12 mouse cellular contexts compared by ENCODE assay signal in genomic region chr6:22423070-22423980, GRCm38 (mm10).
DNase-seq lines count a peak whose midpoint lies in the region; ATAC-seq lines count a peak whose summit lies in the region.
"Had no signal": no experiment of that assay in that cellular context is flagged by ENCODE, and none has a peak within 500 bp of the region (broad histone marks: within the 10 kb centered on the region; RNA-seq: fewer than 3 reads in every experiment).

No protein-coding gene starts in this region.

- peak; percentile 70 for ATAC-seq in forebrain, embryonic 14.5 days
- no peak; the same call in 1 of the 2 replicates for ATAC-seq in forebrain, embryonic 15.5 days (replicated peaks)
- peak; percentile 63 for ATAC-seq in megakaryocyte, adult 5-6 weeks (ENCODE audit: poor library complexity, severe bottlenecking)

- no peaks in the 10 kb centered on the region for H3K4me1 ChIP-seq in forebrain, embryonic 14.5 days (ENCODE audit: control insufficient read depth, insufficient read depth, low read length)
- H3K4me1 ChIP-seq in forebrain, embryonic 15.5 days, result no peaks in the 10 kb centered on the region
- H3K4me1 ChIP-seq: midbrain, embryonic 12.5 days had no signal

- 82% methylated on average over 9 of the region's 9 CpGs for WGBS in forebrain, embryonic 14.5 days
- WGBS in forebrain, embryonic 15.5 days, result 68% methylated on average over 9 of the region's 9 CpGs

- H3K27me3 ChIP-seq in forebrain, embryonic 14.5 days (replicated peaks; ENCODE audit: control insufficient read depth, insufficient read depth, low read length), result no peaks in the 10 kb centered on the region
- no peaks in the 10 kb centered on the region for H3K27me3 ChIP-seq in forebrain, embryonic 15.5 days
- H3K27me3 ChIP-seq: liver, embryonic 13.5 days; midbrain, embryonic 12.5 days had no signal

- no peak overlapping the region for H3K9ac ChIP-seq in forebrain, embryonic 14.5 days (ENCODE audit: low read length)
- no peak overlapping the region for H3K9ac ChIP-seq in forebrain, embryonic 15.5 days (replicated peaks)
- H3K9ac ChIP-seq: hindbrain, embryonic 14.5 days; liver, embryonic 13.5 days; midbrain, embryonic 12.5 days had no signal

- DNase-seq in forebrain, embryonic 14.5 days (ENCODE audit: low spot score), result peak; percentile 45
- peak; percentile 23 for DNase-seq in 416B (ENCODE audit: low read depth)
- peak; percentile 13 for DNase-seq in c-Kit-positive CD71-negative TER-119-negative erythroid progenitor cells, embryonic 14.5 days (ENCODE audit: low read depth)
- no peak for DNase-seq in layer of hippocampus, adult 8-10 months (ENCODE audit: low spot score in 2 of 2)
- no peak for DNase-seq in gastrocnemius, postnatal 25 days
- DNase-seq in kidney, adult 18-20 months, result no peak
- DNase-seq: layer of hippocampus, postnatal 36 days; liver, embryonic 13.5 days had no signal

- no peaks in the 10 kb centered on the region for H3K9me3 ChIP-seq in forebrain, embryonic 14.5 days (replicated peaks; ENCODE audit: control insufficient read depth, low read length)
- no peaks in the 10 kb centered on the region for H3K9me3 ChIP-seq in forebrain, embryonic 15.5 days
- H3K9me3 ChIP-seq: liver, embryonic 13.5 days; midbrain, embryonic 12.5 days had no signal

- no peak overlapping the region for H3K4me3 ChIP-seq in forebrain, embryonic 14.5 days (ENCODE audit: low read depth, low read length)
- H3K4me3 ChIP-seq in forebrain, embryonic 15.5 days, result no peak overlapping the region
- H3K4me3 ChIP-seq: liver, embryonic 13.5 days; midbrain, embryonic 12.5 days had no signal

- no peak overlapping the region for H3K27ac ChIP-seq in forebrain, embryonic 14.5 days (ENCODE audit: low read depth, low read length)
- H3K27ac ChIP-seq in forebrain, embryonic 15.5 days (replicated peaks), result no peak overlapping the region
- H3K27ac ChIP-seq: hindbrain, embryonic 14.5 days; liver, embryonic 13.5 days; midbrain, embryonic 12.5 days had no signal

- H3K4me2 ChIP-seq in forebrain, embryonic 14.5 days (ENCODE audit: low read length), result no peak overlapping the region
- no peak overlapping the region for H3K4me2 ChIP-seq in forebrain, embryonic 15.5 days (replicated peaks)
- H3K4me2 ChIP-seq: hindbrain, embryonic 14.5 days; liver, embryonic 13.5 days; midbrain, embryonic 12.5 days had no signal

- H3K36me3 ChIP-seq in forebrain, embryonic 14.5 days (ENCODE audit: control insufficient read depth, insufficient read depth, low read length), result no peaks in the 10 kb centered on the region
- no peaks in the 10 kb centered on the region for H3K36me3 ChIP-seq in forebrain, embryonic 15.5 days
- H3K36me3 ChIP-seq: liver, embryonic 13.5 days; midbrain, embryonic 12.5 days had no signal

Comparison
In these comparisons a context has a peak if more than half of its experiments do, and no peak if none do; other contexts are left out.
1. DNase-seq: peak in forebrain, embryonic 14.5 days (single experiment), 416B (single experiment) and c-Kit-positive CD71-negative TER-119-negative erythroid progenitor cells, embryonic 14.5 days (single experiment); none in layer of hippocampus, adult 8-10 months (0 of 2), gastrocnemius, postnatal 25 days (single experiment) and kidney, adult 18-20 months (single experiment).